Mouse (Mus musculus) neural tube, embryonic 13.5 days (tissue): ENCODE measurements at regions not wholly inside any gene's neighbourhood (a gene's known extent, or its start where the extent isn't known, plus 50 kb on each side); places are given as distances from the start of the nearest gene placed in this dataset.
"Not testable (repeated sequence)": the region's sequence is repeated elsewhere in the genome, so short reads cannot be mapped to it uniquely, and the experiment has no call there.

Source experiments
- ATAC-seq: fragments of 200-750 bp; cut with Nextera tagmentation; 2 replicates; pipeline ENCODE4 v1.8.0; 2017; ENCODE audit warnings: low read depth, mild to moderate bottlenecking, moderate TSS enrichment, moderate library complexity
- H3K27ac ChIP-seq: fragments of 300-500 bp; sonication (generic); replicated peaks from 2 replicates; pipeline ENCODE4 v1.5.1; 2015; ENCODE audit warnings: moderate library complexity, mild to moderate bottlenecking, inconsistent platforms
- H3K27me3 ChIP-seq: fragments of 300-500 bp; sonication (generic); 2 replicates; pipeline ENCODE4 v1.6.1; 2015; ENCODE audit warnings: mild to moderate bottlenecking, inconsistent platforms
- H3K36me3 ChIP-seq: fragments of 300-500 bp; sonication (generic); 2 replicates; pipeline ENCODE4 v1.6.1; 2015; ENCODE audit warnings: mild to moderate bottlenecking, inconsistent platforms
- H3K4me1 ChIP-seq: fragments of 300-500 bp; sonication (generic); replicated peaks from 2 replicates; pipeline ENCODE4 v1.6.1; 2015; ENCODE audit warnings: inconsistent platforms
- H3K4me2 ChIP-seq: fragments of 300-500 bp; sonication (generic); 2 replicates; pipeline ENCODE4 v1.6.1; 2015; ENCODE audit warnings: inconsistent platforms, mild to moderate bottlenecking, moderate library complexity
- H3K4me3 ChIP-seq: fragments of 300-500 bp; sonication (generic); 2 replicates; pipeline ENCODE4 v1.5.1; 2015; ENCODE audit warnings: mild to moderate bottlenecking, inconsistent platforms
- H3K9ac ChIP-seq: fragments of 300-500 bp; sonication (generic); 2 replicates; pipeline ENCODE4 v1.6.1; 2015; ENCODE audit warnings: moderate library complexity, mild to moderate bottlenecking, inconsistent platforms
- H3K9me3 ChIP-seq: fragments of 300-500 bp; sonication (generic); 2 replicates; pipeline ENCODE4 v1.6.1; 2016; ENCODE audit warnings: inconsistent platforms
- WGBS: fragments of 180-500 bp; shearing (Covaris S2); methylation state at CpG from one replicate; pipeline ENCODE4 v1.1.7; 2015; 5-methylcytosine and 5-hydroxymethylcytosine counted together

DNA sequence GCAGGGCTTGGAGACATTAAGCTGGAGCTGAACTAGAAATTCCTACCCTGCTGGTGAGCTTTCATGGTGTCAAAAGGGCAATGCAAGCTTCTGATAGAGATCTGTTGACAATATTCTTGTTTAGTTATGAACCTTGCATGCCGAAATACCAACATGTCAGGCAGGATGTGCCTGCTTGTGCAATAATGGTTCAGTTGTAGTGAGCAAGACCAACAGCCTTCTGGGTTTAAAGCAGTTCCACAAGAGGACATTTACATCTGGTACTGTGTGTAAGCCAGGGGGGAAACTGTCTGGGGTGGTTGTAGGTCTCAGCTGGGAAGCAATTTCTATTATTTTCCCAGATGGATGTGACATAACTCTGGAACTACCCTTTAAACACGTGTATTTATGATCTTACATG, 987.6 kb upstream of the Gm38303 start:
- WGBS, result 50% methylated on average over 2 of the region's 2 CpGs
- H3K36me3 ChIP-seq, result no peaks in the 10 kb centered on the region
- H3K9ac ChIP-seq, result no peak overlapping the region
- no peak overlapping the region for H3K4me3 ChIP-seq
- no peak overlapping the region for H3K4me2 ChIP-seq
- no peaks in the 10 kb centered on the region for H3K4me1 ChIP-seq
- ATAC-seq, result no peak
- no peak overlapping the region for H3K27ac ChIP-seq
- H3K27me3 ChIP-seq, result no peaks in the 10 kb centered on the region
- H3K9me3 ChIP-seq, result no peaks in the 10 kb centered on the region

DNA sequence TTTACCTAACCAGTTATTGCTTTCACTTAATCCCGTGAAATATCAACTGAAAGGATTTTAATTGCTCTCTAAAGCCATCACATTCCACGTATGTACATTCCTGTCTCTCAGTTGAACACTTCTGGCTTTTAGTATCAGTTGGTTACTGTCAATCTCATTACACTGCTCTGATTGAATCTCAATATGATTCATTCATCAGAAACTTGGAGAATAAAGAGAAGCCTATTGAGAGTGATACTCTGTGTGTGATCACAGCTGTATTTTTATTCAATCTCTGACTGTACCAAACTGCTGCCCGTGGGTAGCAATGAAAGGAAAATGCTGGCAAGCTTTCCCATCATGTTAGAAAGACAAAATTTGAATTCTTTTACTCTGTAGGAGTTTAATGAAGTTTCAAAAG, 957.5 kb upstream of the Gm38303 start:
- Histone ChIP-seq H3K4me3 (no peak overlapping the region), H3K4me1 (no peaks in the 10 kb centered on the region), H3K27me3 (no peaks in the 10 kb centered on the region), H3K9ac (no peak overlapping the region), H3K9me3 (no peaks in the 10 kb centered on the region), H3K4me2 (no peak overlapping the region), H3K36me3 (no peaks in the 10 kb centered on the region), H3K27ac (no peak overlapping the region)
- ATAC-seq, result no peak
- WGBS, result 72% methylated on average over 3 of the region's 3 CpGs

DNA sequence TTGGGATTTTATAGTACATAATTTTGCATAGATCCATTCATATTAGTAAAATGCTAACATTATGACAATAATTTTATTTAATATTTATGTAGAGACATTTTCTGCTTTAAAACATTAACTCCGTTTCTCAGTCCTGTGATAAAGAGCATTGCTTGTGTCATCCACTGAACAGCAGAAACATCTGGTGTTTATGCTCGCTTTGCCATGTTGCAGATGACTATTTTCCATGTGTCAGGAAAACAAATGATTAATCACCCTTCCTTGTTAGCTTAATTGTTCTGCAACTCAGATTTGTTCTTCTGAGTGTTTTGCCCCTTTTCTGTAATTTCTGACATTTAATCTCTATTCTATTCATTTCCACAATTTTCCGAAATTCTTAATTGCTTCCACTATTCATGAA, 925.6 kb upstream of the Gm38303 start:
- Histone ChIP-seq H3K9me3 (no peaks in the 10 kb centered on the region), H3K27me3 (no peaks in the 10 kb centered on the region), H3K4me2 (no peak overlapping the region), H3K4me3 (no peak overlapping the region), H3K27ac (no peak overlapping the region), H3K36me3 (no peaks in the 10 kb centered on the region), H3K9ac (no peak overlapping the region), H3K4me1 (no peaks in the 10 kb centered on the region)
- 74% methylated on average over 3 of the region's 3 CpGs for WGBS
- ATAC-seq, result no peak

DNA sequence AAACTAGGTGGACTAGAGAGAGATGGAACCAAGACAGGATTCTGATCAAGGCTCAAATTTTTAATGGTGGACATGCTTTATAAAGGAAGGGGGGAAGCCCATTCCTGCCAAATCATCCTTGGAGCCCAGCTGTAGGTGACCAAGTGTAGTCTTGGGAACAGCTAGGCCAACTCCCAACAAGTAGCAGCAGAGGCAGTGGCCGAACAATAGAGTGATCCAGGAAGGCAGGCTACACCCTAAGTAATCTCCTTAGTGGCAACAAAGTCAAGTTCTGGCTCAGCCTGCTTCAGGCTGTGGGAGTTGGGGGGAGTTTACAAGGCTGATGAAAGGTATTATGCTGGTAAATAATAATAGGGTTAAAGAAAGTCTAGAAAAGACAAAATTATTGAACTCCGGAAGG, 878.5 kb upstream of the Gm38303 start:
- no peak overlapping the region for H3K4me2 ChIP-seq
- H3K27ac ChIP-seq, result no peak overlapping the region
- WGBS, result 92% methylated on average over 2 of the region's 2 CpGs
- ATAC-seq, result no peak
- H3K36me3 ChIP-seq, result no peaks in the 10 kb centered on the region
- H3K27me3 ChIP-seq, result no peaks in the 10 kb centered on the region
- no peak overlapping the region for H3K9ac ChIP-seq
- H3K4me1 ChIP-seq, result no peaks in the 10 kb centered on the region
- H3K4me3 ChIP-seq, result no peak overlapping the region
- no peaks in the 10 kb centered on the region for H3K9me3 ChIP-seq

DNA sequence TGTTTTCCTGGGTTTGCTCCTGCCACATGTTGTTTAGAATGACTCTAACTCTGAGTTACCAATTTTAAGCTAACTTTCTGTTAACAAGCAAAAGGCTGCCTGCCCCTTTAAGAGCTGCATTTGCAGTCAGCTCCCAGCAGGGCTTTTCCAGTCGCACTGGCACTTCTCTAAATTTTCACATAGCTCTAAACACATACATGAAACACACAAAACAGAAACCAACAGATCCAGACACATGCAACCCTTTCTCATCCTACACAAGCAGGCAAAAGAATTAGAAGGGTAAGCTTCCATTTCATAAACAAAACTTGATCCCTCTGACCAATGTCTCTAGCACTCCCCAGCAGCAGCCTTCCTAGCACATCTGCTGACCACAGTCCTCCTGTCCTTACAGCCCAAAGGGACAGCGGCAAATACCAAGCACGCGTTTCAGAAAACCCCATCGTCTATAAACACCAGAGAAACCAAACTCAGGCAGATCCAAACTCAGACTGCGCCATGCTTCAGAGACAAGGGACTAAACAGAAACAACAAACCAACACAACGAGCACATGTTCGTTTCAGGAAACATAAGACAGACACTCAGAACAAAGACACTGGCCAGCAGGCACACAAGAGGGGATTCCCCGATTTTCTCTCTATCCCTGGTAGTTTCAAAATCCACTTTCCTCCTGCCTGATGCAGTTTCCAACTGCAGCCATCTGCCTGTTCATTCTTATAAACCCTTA, 877.6 kb upstream of the Gm38303 start:
- not testable (repeated sequence) for H3K27me3 ChIP-seq, ATAC-seq, H3K27ac ChIP-seq, H3K9me3 ChIP-seq, H3K4me3 ChIP-seq, H3K4me1 ChIP-seq, H3K36me3 ChIP-seq
- peak overlapping the region; percentile 28; the same call in 1 of the 2 replicates for H3K4me2 ChIP-seq
- H3K9ac ChIP-seq, result peak overlapping the region; percentile 12; the same call in 1 of the 2 replicates
- WGBS, result 41% methylated on average over 9 of the region's 9 CpGs

DNA sequence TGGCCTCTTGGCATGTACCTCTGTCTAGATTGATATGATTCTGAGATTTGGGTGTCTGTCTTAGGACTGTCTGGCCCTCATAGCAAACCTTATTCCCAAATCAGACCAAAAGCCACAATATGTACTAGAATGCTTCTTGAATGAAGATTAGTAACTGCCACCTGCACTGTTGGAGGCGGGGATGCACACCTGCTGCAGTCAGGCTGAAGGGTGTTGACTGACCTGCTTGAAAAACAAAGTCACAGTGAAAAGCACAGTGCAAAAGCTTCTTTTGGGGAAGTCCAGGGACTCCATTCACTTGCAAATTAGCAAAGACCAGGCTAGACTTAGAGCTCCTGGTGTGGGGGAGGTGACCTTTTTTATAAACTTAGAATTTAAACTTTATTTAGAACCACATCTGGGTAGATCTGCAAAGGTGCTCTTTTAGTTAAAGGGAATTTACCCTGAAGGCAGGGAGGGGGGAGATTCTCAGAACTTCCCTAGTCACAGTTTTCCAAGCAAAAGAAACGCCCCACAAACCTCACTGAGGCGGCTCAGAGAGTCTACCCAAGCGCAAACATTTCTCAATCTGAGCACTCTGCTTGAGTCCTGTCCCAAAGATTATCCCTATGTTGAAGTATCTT, 876.9 kb upstream of the Gm38303 start:
- H3K27me3 ChIP-seq, H3K4me1 ChIP-seq, H3K36me3 ChIP-seq, H3K4me2 ChIP-seq, H3K9ac ChIP-seq, ATAC-seq, H3K4me3 ChIP-seq, H3K9me3 ChIP-seq, H3K27ac ChIP-seq: not testable (repeated sequence)
- 48% methylated on average over 4 of the region's 4 CpGs for WGBS

DNA sequence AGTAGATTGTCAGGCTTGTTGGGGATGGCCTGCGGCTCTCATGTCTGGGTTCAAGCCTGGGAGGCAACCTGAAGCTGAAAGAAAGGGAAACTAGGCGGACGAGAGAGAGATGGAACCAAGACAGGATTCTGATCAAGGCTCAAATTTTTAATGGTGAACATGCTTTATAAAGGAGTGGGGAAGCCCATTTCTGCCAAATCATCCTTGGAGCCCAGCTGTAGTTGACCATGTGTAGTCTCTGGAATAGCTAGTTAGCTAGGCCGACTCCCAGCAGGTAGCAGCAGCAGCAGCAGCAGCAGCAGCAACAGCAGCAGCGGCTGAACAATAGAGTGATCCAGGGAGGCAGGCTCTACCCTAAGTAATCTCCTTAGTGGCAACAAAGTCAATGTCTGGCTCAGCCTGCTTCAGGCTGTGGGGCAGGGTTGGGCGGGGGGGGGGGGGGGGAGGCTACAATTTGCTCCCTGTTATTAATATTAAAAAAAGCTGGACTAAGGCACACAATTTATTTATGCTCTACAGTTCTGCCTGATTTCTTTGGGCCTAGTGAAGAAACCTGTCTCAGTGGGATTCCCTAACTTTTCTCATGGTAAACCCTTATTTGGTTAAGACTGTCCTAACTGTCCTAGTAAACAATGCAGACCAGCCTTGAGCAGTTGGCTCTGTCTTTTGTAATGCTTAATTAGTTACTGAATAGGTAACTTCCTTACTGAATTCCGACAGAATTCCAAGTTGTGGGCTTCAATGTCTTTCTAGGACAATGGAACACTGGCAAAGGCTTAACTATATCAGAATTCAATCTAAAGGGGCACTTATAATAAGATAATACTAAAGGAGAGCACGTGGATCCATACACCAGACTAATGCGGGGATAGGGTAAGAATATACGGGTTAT, 875.7 kb upstream of the Gm38303 start:
- H3K4me3 ChIP-seq, H3K36me3 ChIP-seq, H3K9me3 ChIP-seq, H3K4me1 ChIP-seq, H3K27me3 ChIP-seq, H3K4me2 ChIP-seq, H3K27ac ChIP-seq, ATAC-seq, H3K9ac ChIP-seq: not testable (repeated sequence)
- WGBS, result 66% methylated on average over 10 of the region's 10 CpGs

DNA sequence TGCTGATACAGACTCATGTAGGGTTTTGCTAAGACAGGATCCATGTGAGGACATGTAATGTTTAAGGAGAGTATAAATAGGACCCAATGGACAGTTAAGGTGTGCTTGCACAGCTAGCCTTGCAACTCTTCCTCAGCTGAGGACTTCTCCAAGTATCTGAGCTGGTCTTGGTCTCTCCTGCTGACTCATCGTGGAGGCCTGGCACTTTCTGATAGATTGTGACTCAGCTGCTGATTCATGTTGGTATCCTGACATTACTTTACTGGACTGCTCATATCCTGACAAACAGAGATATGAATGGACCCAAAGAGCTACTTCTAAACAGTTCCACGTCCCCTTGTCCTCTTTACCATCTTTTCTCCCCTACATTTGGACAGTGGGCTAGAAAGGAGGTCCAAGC, 838.5 kb upstream of the Gm38303 start:
- H3K4me1 ChIP-seq, result no peaks in the 10 kb centered on the region
- H3K4me2 ChIP-seq, result no peak overlapping the region
- H3K9ac ChIP-seq, result no peak overlapping the region
- H3K27me3 ChIP-seq, result no peaks in the 10 kb centered on the region
- H3K9me3 ChIP-seq, result no peaks in the 10 kb centered on the region
- no peaks in the 10 kb centered on the region for H3K36me3 ChIP-seq
- H3K4me3 ChIP-seq, result no peak overlapping the region
- ATAC-seq, result no peak
- no peak overlapping the region for H3K27ac ChIP-seq
- WGBS, result 75% methylated on average over 2 of the region's 2 CpGs

DNA sequence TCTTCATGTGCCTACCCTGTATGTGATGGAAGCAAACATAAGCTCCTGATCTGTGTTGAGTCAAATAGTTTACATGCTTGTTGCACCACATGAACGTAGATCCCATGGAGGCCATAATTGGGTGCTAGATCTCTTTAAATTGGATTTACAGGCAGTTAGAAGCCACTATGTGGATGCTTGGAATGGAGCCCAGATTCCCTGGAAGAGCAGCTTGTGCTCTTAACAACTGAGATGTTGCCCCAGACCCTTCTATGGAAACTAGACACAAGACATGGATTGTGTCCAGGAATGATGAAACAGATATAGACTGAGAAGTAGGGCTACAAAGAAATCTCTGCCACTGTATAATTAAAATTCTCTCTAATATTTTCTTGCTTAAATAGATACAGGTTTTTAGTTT, 819.9 kb upstream of the Gm38303 start:
- Histone ChIP-seq H3K27ac (no peak overlapping the region), H3K9ac (no peak overlapping the region), H3K9me3 (0 out of 2 replicates have a peak, but pooled peaks cover 2% of the 10 kb centered on the region), H3K36me3 (no peaks in the 10 kb centered on the region), H3K4me3 (no peak overlapping the region), H3K4me2 (no peak overlapping the region), H3K27me3 (no peaks in the 10 kb centered on the region), H3K4me1 (no peaks in the 10 kb centered on the region)
- no peak for ATAC-seq
- WGBS, result 75% methylated on average over 1 of the region's 1 CpGs
